Mouse (Mus musculus) kidney, postnatal 10 days (tissue): Measurements from ENCODE around the gene Dact2.

Experiments
- DNase-seq: peaks from one replicate; pipeline ENCODE4 v3.0.0; 2021; ENCODE audit warnings: mixed read lengths

The Dact2 gene

GRCm38 (mm10) chr17:14204061-14204460 lies at the start of gene Dact2:
Gene Dact2 (minus strand): TSS chr17:14204304.
- DNase-seq: peak; percentile 60

DNA sequence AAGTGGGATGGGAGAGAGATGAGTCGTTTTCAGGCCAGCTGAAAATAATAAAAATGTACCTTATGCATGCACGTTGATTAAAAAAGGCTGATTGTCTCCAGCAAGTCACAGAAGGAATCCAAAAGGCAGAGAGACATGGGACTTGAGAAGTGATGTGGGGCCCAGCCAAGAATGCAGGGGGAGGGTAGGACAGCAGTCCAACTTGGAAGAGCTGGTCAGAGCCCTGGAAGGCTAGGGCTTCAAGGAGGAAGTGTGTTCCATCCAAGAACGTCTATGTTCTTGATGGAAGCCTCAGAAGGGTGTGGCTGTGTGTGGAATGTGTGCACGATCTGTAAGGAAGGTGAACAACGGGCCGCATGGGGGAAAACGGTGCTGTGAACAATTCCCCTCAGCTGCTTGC lies 48.4 kb upstream of the Dact2 start:
- peak; percentile 40 for DNase-seq

GRCm38 (mm10) chr17:14250401-14250800 lies 46.3 kb upstream of the Dact2 start:
- no peak for DNase-seq

GRCm38 (mm10) chr17:14249595-14249994 lies 45.5 kb upstream of the Dact2 start:
- DNase-seq: no peak

GRCm38 (mm10) chr17:14247931-14248330 lies 43.8 kb upstream of the Dact2 start:
- no peak for DNase-seq

- no peak for DNase-seq
Observed at GRCm38 (mm10) chr17:14246266-14246665, 42.2 kb upstream of the Dact2 start.

- no peak for DNase-seq
Observed at GRCm38 (mm10) chr17:14244195-14244965, 40.3 kb upstream of the Dact2 start.

DNA sequence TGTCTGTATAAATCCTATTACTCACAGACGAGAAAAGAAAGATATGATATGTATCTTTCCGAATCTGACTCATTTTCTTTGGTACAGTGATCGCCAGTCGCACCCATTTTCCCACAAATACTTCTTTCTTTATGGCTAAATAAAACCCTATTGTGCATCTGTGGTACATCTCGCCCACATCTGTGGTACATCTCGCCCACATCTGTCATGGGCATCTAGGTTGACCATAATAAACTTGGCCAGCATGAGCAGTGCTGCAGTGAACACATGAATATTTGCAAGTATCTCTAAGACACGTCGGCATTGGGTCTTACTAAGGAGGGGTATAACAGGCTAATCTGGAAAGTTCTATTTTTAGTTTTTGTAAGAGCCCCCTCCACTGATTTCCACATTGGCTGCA lies 38.5 kb upstream of the Dact2 start:
- no peak for DNase-seq

GRCm38 (mm10) chr17:14239960-14240359 lies 35.9 kb upstream of the Dact2 start:
- no peak for DNase-seq

DNA sequence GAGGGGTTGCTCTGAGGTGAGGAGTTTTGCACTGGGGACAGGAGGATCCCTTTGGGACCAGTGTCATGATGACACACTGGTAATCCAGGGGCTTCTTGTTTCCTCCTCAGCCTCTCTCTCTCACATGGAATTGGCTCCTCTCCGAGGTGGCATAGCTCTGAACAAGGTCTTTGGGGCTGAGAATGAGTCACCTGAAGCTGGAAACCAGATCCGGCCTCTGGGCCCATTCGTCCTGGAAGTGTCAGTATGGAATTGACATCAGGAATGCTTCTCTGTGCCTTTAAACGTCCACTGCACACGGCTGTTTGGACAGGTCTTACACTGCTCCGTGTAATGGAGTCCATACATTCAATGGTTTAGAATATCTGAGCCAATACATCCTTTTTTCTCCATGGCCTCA lies 33.0 kb upstream of the Dact2 start:
- no peak for DNase-seq

DNA sequence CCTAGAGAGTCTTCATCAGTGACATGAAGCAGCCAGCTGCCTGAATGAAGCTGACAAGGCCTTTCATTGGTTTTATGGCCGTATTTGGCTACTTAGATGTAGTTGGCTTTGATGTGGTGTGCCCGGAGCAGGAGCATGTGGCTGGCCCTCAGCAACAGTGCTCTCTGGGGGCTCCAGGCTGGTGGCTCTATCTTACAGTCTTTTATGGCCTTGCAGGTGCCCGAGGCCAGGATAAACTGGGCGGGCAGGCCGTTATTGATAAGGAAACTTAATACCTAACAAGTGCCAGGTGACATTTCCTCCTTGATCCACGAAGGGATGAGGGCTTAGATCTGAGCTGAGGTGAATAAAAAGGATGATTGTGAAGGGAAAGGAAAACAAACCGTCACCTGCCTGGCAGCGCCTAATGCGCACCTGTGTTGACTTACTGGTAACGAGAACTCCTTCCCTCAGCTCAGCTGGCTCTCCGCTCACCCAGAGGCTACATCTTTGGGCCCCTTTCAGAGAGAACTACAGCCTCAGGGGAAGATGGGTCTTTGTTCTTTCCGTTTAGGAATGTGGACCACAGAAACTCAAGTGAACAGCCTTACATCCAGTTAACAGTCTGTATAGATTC lies 30.8 kb upstream of the Dact2 start:
- DNase-seq: no peak

- no peak for DNase-seq
Observed at GRCm38 (mm10) chr17:14233658-14234057, 29.6 kb upstream of the Dact2 start.

DNA sequence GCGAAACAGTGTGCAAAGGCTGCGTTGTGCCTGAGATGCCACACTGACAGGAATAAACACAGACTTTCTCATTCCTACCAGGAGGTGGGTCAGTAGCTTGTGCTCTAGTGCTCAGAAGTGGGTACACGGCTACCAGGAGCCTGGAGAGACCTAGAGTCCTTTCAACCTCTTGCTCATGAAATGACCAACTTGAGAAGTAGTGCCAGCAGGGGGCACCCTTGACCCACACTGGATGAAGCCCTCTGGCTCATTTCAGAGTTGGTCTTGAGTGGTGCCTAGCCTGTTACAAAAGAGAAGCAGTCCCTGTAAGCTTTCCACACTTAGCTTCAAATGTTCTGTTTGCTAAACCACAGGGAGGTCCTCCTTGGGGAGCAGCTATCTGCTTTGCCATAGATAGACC lies 28.5 kb upstream of the Dact2 start:
- DNase-seq: peak; percentile 93

GRCm38 (mm10) chr17:14230698-14231430 lies 26.8 kb upstream of the Dact2 start:
- DNase-seq: peak; percentile 43

DNA sequence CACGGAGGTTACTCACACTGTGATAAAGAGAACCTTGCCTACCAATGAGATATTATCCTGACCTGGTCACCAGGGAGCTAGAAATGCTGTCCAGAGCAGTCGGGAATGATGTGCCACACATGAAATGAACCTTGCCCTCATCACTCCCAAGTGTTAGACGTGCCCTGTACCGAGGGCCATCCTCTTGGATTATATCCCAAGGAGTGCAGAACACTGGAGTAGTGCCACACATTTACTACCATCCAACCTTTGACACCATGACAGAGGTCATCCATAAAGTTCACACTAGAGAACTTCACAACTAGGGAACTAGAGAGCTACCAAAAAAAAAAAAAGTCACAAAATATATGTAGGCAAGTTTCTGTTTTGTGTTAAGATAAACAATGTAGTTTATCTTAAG lies 24.3 kb upstream of the Dact2 start:
- DNase-seq: no peak

DNA sequence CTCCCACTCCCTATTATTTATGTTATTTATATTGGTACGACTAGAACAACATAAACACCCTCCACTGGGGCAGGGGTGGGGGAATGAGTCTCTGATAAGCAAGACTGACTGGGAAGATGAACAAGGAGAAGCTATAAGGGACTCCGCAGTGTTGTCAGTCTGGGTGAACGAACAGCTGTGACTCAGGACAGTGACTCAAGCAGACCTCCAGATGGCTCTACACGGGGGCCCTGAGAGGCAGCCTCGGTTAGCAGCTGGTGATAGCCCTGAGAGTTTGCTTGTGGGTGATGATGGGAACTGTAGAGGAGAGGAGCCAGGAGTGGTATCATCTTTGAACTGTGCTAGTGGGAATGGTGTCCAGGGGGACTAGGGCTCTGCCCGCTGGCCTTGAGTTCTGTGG lies 23.5 kb upstream of the Dact2 start:
- DNase-seq: no peak

GRCm38 (mm10) chr17:14226778-14227177 lies 22.7 kb upstream of the Dact2 start:
- no peak for DNase-seq

DNA sequence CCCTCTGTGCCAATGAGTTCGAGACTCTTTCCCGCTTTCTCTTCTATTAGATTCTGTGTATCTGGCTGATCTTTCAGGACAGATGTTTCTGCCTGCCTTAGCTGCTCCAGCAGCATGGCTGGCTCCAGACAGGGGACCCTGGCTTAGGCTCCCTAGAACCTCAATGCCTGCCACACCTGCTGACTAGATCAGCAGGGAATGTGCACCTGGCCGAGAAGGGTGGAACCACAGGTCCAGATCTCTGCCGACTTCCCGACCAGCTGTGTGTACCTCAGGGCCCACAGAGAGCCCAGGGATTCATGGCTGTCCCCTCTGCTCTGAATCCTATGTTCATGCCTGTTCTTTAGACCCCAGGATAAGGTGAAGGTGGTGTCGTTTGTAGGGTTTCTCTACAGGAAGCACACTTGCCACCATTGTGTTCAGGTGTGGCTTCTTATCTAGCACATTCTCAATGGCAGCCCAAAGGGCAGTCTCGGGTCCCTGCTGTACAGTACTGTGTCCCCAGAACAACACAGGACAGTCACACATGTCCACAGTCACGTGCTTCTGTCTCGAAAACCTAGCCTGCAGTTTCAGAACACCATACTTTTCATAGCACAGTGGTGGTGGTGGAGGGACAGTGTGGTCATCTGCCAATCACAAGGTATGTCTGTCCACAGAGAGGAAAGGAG lies 22.0 kb upstream of the Dact2 start:
- no peak for DNase-seq

GRCm38 (mm10) chr17:14221893-14222615 lies 17.9 kb upstream of the Dact2 start:
- DNase-seq: peak; percentile 51

DNA sequence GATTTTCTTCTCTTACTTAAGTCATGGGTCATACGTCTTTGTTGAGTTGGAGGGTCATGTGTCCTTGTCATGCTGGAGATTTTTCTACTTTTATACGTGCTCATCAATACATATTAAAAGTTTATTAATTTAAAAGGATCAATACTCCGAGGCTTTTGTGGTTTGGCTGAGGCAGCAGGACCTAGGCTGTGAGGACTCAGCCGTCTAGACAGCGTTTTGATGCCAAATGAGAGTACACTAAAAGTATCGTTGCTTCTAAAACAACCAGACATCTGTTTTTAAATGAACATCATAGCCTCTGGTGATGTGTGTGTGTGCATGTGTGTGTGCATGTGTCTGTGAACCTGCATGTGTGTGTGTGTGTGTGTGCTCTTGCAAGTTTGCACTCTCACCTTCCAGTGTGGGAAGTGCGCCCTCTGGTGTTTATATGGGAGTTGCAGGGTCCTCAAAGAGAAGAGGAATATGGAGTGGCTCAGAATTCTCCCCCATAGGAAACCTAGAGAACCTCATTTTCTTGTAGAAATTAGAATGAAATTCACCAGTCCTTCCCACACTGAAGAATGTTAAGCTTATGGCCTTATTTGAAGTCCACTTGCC lies 16.6 kb upstream of the Dact2 start:
- peak; percentile 85 for DNase-seq

DNA sequence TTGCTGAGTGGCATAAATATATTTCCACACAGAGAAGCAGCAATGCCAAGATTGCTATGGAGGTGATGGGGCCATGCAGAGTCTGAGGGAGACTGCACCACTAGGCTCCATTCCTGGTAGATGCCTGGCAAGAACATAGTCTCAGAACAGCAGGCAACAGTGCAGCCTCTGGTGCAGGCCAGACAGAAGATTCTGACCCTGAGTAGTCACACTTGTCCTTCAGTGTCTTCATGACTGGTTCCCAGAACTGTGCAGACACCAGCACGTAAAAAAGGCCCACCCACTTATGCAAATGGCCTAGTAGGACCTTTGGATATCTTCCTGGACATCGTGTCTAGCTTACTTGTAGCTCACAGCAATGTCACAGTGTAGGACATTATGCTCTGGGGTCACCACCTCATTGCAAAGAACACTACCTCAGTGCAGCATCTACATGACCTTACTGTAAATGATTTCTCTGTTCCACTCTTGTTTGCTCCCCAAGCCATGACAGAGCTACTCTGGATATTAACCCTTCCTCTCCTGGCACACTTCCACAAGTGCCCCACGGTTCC lies 9.9 kb upstream of the Dact2 start:
- DNase-seq: no peak

DNA sequence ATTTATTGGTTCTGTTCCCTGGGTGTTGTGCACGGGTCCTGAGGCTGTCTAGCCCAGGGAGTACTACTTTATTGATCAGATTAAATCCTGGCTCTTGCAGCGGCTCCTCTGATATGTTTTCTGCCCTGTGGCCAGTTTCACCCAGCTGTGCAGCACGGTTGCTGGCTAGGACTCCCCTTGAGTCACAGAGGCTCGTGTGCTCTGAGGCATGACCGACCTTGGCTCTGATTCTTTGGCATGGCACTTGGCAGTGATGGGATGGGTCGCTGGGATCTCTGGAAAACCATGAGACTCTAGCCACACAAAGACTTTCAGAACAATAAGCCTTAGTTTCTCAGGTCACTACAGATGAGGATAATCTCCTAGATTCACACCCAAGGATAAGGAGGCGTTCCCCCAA lies 8.7 kb upstream of the Dact2 start:
- DNase-seq: no peak
